Mouse (Mus musculus) lung, adult 2 months (tissue): Measurements from ENCODE around the gene Nav2. TPM values are rescaled to one million over a fixed set of nuclear protein-coding genes. Genes with fewer than 3 reads are reported as not detected.

Experiments used
- DNase-seq: peaks from one replicate; pipeline ENCODE4 v3.0.0; 2022
- H3K4me1 ChIP-seq: fragments of 200-500 bp; 2 replicates; pipeline ENCODE4 v1.6.1; 2011; ENCODE audit warnings: low read length; ENCODE audit not compliant: control insufficient read depth, insufficient read depth
- H3K4me3 ChIP-seq: fragments of 200-500 bp; replicated peaks from 2 replicates; pipeline ENCODE3; 2011; ENCODE audit warnings: low read depth, mild to moderate bottlenecking, control low read depth, low read length; ENCODE audit errors: extremely low read depth
- CTCF ChIP-seq: fragments of 200-500 bp; IDR thresholded peaks from 2 replicates; pipeline ENCODE4 v1.5.1; 2011; ENCODE audit warnings: mild to moderate bottlenecking, low read length, control low read depth; ENCODE audit not compliant: insufficient read depth
- POLR2A ChIP-seq: fragments of 200-500 bp; IDR thresholded peaks from 2 replicates; pipeline ENCODE4 v1.6.1; 2011; ENCODE audit warnings: low read depth, mild to moderate bottlenecking, control low read depth, low read length, borderline replicate concordance; ENCODE audit errors: extremely low read depth
- WGBS: fragments of 180-500 bp; shearing (Covaris S2); methylation state at CpG from one replicate; pipeline ENCODE4 v1.1.7; 2018; 5-methylcytosine and 5-hydroxymethylcytosine counted together
- polyA plus RNA-seq: library from polyadenylated mRNA; depleted of rRNA; stranded (reverse); fragments of >200 nt; gene quantifications from 2 replicates; pipeline ENCODE4 v1.2.3, GENCODE M21; 2012

Gene Nav2
- polyA plus RNA-seq, 1 experiment, result 33.9 TPM

DNA sequence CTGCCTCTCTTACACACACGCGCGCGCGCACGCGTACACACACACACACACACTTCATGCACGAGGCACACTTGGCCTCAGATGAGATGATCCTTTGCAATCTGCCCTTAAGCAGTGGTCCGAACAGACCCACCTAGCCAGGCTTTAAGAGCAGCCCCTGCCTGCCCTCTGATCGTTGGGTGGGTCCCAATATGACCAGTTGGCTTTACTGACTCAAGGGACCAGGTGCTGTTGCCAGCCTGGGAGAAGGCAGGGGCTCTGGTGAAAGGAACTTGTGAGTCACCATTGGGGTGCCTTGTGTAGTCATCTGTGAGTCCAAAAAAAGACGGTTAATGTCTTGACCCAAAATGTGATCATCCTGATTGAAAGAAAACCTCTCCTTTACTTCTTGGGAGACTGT, 9.9 kb downstream of the Nav2 start:
- no peak for DNase-seq
- Histone ChIP-seq H3K4me3 (no peak overlapping the region), H3K4me1 (peaks cover 9% of the 10 kb centered on the region; the same call in 1 of the 2 replicates)
- no peak for TF ChIP-seq CTCF
- TF ChIP-seq POLR2A, result no peak
- WGBS, result 63% methylated on average over 11 of the region's 11 CpGs

DNA sequence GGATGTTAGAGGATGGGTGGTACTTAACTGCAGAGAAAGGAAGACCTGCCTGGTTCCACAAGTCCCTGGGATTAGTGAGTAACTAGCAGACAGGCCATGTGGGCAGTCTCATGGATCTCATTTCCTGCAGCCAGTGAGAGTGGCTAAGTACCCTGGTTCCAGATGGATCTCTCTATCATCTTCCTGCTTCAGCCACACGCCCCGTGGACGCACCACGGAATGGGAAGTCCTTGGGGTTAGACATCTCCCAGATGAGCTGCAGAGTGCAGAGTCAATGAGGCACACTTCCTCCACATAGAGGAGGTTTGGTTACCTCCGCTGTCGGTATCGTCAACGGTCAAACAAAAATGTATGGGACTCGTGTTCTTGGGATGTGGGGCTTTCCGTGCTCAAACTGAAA, 15.1 kb downstream of the Nav2 start:
- 71% methylated on average over 10 of the region's 10 CpGs for WGBS
- H3K4me3 ChIP-seq, result no peak overlapping the region
- peaks cover 5% of the 10 kb centered on the region; the same call in 1 of the 2 replicates for H3K4me1 ChIP-seq
- TF ChIP-seq POLR2A, result no peak
- TF ChIP-seq CTCF, result no peak
- DNase-seq, result no peak

DNA sequence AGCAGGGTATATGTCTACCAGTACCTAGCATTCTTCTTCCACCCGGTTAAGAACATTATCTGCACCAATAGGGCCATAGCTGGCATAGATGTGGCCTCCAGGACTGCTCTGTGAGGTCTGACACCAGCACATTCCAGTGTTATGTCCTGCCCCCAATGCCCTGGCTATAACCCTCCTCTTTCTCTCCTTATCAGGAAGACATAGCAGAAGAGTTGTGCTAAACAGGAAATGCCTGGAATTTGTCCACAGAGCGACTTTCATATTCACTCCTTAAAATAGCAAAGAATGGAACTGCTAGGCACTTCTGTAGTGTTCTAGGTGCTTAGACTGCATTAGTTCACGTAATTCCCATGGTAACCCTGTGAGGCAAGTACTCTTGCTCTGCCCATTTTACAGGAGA, 16.7 kb downstream of the Nav2 start:
- H3K4me1 ChIP-seq, result peaks cover 5% of the 10 kb centered on the region; the same call in 1 of the 2 replicates

DNA sequence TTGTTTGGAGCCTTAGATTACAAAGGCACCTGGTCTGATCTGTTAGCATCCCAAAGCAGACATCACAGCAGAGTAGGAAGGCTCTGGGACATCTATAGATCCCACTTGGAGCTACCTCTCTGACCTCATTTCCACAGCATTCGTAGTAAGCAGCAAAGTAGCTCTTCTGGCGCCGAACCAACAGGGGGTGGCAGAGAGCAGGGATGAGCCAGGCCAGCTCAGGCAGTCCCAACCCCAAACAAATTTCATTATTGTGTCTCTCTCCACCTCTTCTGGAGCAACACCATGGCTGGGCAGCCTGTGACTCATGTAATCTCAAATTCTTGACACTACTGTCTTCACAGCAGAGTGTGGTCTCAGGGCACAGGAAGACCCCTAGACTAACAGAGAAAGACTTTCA, 19.8 kb downstream of the Nav2 start:
- Histone ChIP-seq H3K4me3 (no peak overlapping the region), H3K4me1 (peaks cover 5% of the 10 kb centered on the region; the same call in 1 of the 2 replicates)
- TF ChIP-seq POLR2A, result no peak
- peak; percentile 80 for TF ChIP-seq CTCF
- 10% methylated on average over 3 of the region's 3 CpGs for WGBS
- peak; percentile 52 for DNase-seq

More for the DNA sequence above, 16.7 kb downstream of the Nav2 start:
- TF ChIP-seq CTCF (no peak), POLR2A (no peak)
- WGBS, result 33% methylated on average over 3 of the region's 3 CpGs
- no peak overlapping the region for H3K4me3 ChIP-seq
- no peak for DNase-seq

DNA sequence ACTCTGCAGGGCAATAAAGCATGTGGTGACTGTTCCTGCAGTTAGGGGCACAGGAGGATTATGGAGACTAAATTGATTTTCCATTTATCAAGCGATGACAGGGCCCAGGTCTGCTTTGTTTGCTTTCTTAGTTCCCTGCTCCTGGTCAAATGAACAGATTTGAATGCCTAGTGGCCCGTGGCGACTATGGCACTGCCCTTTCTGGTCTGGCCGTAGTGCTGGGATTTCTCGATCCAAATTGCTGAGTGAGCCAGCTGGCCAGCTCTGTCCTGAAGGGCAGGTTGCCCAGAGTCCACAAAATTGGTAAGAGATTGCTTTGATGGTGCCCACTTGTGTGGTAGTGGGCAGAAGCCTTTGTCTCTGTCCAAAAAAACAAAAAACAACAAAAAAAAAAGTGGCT, 21.9 kb downstream of the Nav2 start:
- WGBS, result 60% methylated on average over 5 of the region's 5 CpGs
- no peak overlapping the region for H3K4me3 ChIP-seq
- no peak for TF ChIP-seq CTCF
- no peak for TF ChIP-seq POLR2A
- no peaks in the 10 kb centered on the region; the same call in 1 of the 2 replicates for H3K4me1 ChIP-seq
- DNase-seq, result no peak

DNA sequence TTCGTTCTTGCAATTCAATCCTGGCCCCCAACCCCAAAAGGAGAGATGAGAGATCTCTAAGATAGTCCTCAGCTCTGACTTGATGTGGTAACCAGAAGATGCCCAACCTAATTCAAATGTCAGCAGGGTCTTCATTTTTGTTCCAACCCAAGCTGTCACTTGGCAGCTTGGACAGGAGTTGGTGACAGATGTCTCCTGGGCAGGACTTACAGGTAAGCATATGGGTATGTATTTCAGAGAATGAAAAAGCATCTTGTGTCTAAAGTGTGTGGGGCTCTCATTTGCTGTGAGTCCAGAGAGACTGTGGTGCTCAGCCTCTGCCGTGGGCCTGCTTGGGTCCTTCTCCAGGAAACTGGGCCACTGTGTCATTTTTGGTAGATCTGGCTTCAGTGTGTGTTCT, 23.6 kb downstream of the Nav2 start:
- WGBS, result 79% methylated on average over 2 of the region's 2 CpGs
- no peak for DNase-seq
- no peak overlapping the region for H3K4me3 ChIP-seq
- TF ChIP-seq POLR2A (no peak), CTCF (no peak)
- no peaks in the 10 kb centered on the region; the same call in 1 of the 2 replicates for H3K4me1 ChIP-seq

DNA sequence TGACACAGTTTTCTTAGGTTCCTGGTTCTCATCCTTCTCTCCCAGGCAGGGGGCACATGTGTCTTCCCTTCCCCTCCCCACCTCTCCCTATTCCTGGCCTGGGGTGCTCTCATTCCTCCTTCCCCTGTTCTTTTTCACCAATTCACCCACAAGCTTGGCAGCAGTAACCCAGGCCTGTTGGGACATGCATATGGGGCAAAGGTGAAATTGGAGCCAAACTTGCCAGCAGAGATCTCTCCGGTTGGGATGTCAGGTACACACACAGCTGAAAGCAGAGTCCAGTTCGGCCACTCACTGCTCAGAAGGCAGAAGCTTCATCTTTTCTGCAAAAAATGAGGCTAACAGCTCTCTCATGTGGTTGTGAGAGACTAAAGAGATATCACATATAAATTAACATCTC, 26.3 kb downstream of the Nav2 start:
- TF ChIP-seq POLR2A (no peak), CTCF (no peak)
- no peak for DNase-seq
- 76% methylated on average over 2 of the region's 2 CpGs for WGBS
- Histone ChIP-seq H3K4me1 (no peaks in the 10 kb centered on the region), H3K4me3 (no peak overlapping the region)

DNA sequence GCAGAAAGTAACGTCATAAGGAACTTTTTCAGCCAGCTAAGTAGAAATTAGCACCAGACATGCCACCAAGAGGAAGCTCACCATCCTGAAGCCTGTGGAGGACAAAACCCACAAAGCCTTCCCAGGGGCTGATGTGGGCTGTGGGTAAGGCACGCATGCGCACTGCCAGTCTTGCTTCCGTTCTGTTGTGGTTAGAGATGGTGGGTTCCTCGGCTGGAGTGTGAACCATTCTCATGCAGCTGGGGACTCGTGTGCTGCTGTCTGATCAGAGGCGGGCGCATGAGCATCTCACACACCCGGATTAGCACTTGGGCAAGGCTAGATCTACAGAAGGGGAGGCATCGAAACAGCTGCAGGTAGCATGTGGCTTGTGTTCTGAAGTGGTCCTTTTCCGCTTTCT, 29.0 kb downstream of the Nav2 start:
- DNase-seq, result no peak
- Histone ChIP-seq H3K4me1 (no peaks in the 10 kb centered on the region), H3K4me3 (no peak overlapping the region)
- TF ChIP-seq POLR2A, result no peak
- no peak for TF ChIP-seq CTCF
- 66% methylated on average over 11 of the region's 11 CpGs for WGBS

DNA sequence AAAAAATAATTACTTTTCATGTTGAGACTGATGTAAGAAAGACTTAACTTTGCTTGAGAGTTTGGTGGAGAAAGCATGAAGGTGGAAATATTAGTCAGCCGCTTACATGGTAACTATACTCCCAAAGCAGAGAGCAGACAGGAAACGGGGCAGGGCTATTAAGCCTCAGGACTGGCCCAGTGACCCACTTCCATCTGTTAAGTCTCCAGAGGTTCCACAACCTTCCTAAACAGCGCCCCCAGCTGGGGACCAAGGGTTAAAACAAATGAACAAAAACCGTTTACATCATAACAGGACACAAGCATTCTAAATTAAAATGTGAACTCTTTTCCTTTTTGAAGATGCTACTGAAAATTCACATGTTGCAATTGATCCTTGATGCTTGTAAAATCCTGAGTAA, 29.7 kb downstream of the Nav2 start:
- 25% methylated on average over 4 of the region's 4 CpGs for WGBS
- no peak for DNase-seq
- TF ChIP-seq CTCF, result peak; percentile 34
- TF ChIP-seq POLR2A, result no peak

DNA sequence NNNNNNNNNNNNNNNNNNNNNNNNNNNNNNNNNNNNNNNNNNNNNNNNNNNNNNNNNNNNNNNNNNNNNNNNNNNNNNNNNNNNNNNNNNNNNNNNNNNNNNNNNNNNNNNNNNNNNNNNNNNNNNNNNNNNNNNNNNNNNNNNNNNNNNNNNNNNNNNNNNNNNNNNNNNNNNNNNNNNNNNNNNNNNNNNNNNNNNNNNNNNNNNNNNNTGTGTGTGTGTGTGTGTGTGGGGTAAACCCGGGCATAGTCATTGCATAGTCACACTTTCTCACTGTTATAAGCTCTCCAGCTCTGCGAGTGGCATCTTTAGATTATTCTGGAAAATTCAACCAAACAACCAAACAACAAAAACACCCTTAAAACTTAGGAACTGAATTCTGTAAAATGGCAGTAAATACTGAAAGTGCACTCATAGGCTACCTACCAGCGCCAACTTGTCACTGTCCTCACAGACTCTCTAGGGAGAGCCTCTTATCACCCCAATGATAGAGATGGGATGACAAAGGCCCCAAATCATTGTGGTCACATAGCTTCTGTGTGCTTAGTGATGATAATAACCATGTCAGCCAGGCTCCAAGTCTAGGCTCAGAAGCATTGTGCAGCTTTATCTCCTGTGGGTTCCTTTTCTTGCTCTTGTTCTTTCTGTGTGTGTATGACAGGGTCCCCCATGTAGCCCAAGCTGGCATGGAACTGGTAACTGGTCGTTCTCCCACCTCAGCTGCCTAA, 40.0 kb downstream of the Nav2 start:
- Histone ChIP-seq H3K4me3 (no peak overlapping the region), H3K4me1 (no peaks in the 10 kb centered on the region)
- DNase-seq, result no peak
- no peak for TF ChIP-seq CTCF
- no peak for TF ChIP-seq POLR2A
- 80% methylated on average over 4 of the region's 4 CpGs for WGBS

More for the DNA sequence above, 29.7 kb downstream of the Nav2 start:
- Histone ChIP-seq H3K4me1 (no peaks in the 10 kb centered on the region), H3K4me3 (no peak overlapping the region)
